Mouse (Mus musculus) stomach, postnatal 0 days (tissue): Measurements from ENCODE around the gene Osbpl8. TPM values are rescaled to one million over a fixed set of nuclear protein-coding genes. Genes with fewer than 3 reads are reported as not detected.
"Not testable (repeated sequence)": the region's sequence is repeated elsewhere in the genome, so short reads cannot be mapped to it uniquely, and the experiment has no call there.

Source experiments
- ATAC-seq: fragments of 200-750 bp; cut with Nextera tagmentation; 2 replicates; pipeline ENCODE4 v1.8.0; 2017; ENCODE audit not compliant: low FRiP score, low TSS enrichment
- DNase-seq: peaks from one replicate; pipeline ENCODE4 v3.0.0-alpha.2; 2016; ENCODE audit warnings: low spot score
- H3K27ac ChIP-seq: fragments of 300-500 bp; sonication (generic); replicated peaks from 2 replicates; pipeline ENCODE4 v1.5.1; 2014; ENCODE audit warnings: mild to moderate bottlenecking, control low read depth
- H3K27me3 ChIP-seq: fragments of 300-500 bp; sonication (generic); 2 replicates; pipeline ENCODE4 v1.6.1; 2014; ENCODE audit warnings: low read length; ENCODE audit not compliant: control insufficient read depth, insufficient read depth
- H3K36me3 ChIP-seq: fragments of 300-500 bp; sonication (generic); 2 replicates; pipeline ENCODE4 v1.6.1; 2014; ENCODE audit warnings: low read length, mixed read lengths; ENCODE audit not compliant: control insufficient read depth, insufficient read depth
- H3K4me1 ChIP-seq: fragments of 300-500 bp; sonication (generic); replicated peaks from 2 replicates; pipeline ENCODE4 v1.6.1; 2014; ENCODE audit warnings: antibody characterized with exemption; ENCODE audit not compliant: control insufficient read depth, insufficient read depth
- H3K4me2 ChIP-seq: fragments of 300-500 bp; sonication (generic); replicated peaks from 2 replicates; pipeline ENCODE4 v1.6.1; 2014; ENCODE audit warnings: low read depth, mild to moderate bottlenecking, control low read depth, moderate library complexity
- H3K4me3 ChIP-seq: fragments of 300-500 bp; sonication (generic); 2 replicates; pipeline ENCODE4 v1.5.1; 2014; ENCODE audit warnings: low read depth, low read length, control low read depth
- H3K9ac ChIP-seq: fragments of 300-500 bp; sonication (generic); 2 replicates; pipeline ENCODE4 v1.6.1; 2014; ENCODE audit warnings: mild to moderate bottlenecking, low read length, control low read depth, mixed read lengths
- H3K9me3 ChIP-seq: fragments of 300-500 bp; sonication (generic); 2 replicates; pipeline ENCODE4 v1.6.1; 2016; ENCODE audit warnings: low read length; ENCODE audit not compliant: control insufficient read depth
- CTCF ChIP-seq: IDR thresholded peaks from 2 replicates; pipeline ENCODE4 v1.5.1; 2016; ENCODE audit warnings: antibody characterized with exemption, low read depth, mild to moderate bottlenecking, moderate library complexity
- EP300 ChIP-seq: optimal IDR thresholded peaks from 2 replicates; pipeline ENCODE3; 2016; ENCODE audit warnings: antibody characterized with exemption
- WGBS: fragments of 180-500 bp; shearing (Covaris S2); extraction: QIAGEN DNeasy Blood & Tissue Kit; methylation state at CpG from one replicate; pipeline ENCODE4 v1.1.7; 2014; 5-methylcytosine and 5-hydroxymethylcytosine counted together
- polyA plus RNA-seq: library from polyadenylated mRNA; unstranded; fragments of >200 nt; fragmentation: Nextera tagmentation; extraction: Ambion mirVana; gene quantifications from 2 replicates; pipeline ENCODE4 v1.2.1, GENCODE M21; 2015

The Osbpl8 gene
- polyA plus RNA-seq, 1 experiment from 2014 or later: 5.1 TPM

DNA sequence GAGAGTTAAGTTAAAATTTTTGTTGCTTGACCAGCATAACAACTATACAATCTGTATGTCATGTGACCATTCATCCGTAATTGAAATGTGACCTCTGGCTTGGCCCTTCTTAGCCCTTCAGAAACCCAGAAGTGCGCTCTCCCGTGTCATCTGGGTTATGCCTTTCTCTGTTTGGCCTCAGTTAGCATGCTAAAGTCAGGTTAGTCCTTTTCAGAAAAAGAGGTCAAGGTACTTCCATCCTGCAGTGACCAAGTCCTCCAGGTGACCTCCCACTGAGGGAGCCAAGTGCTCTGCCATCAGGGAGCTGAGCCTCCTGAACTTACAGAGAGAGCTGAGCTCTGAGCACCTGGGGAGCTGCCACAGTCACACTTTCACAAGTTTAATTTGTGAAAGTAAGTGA is 33.7 kb upstream of the Osbpl8 start:
- Histone ChIP-seq H3K4me1 (no peaks in the 10 kb centered on the region), H3K36me3 (no peaks in the 10 kb centered on the region), H3K4me3 (no peak overlapping the region), H3K9me3 (no peaks in the 10 kb centered on the region), H3K9ac (no peak overlapping the region), H3K27ac (no peak overlapping the region), H3K27me3 (no peaks in the 10 kb centered on the region), H3K4me2 (no peak overlapping the region)
- TF ChIP-seq EP300 (no peak), CTCF (no peak)
- 72% methylated on average over 3 of the region's 3 CpGs for WGBS
- ATAC-seq (no peak), DNase-seq (no peak)

DNA sequence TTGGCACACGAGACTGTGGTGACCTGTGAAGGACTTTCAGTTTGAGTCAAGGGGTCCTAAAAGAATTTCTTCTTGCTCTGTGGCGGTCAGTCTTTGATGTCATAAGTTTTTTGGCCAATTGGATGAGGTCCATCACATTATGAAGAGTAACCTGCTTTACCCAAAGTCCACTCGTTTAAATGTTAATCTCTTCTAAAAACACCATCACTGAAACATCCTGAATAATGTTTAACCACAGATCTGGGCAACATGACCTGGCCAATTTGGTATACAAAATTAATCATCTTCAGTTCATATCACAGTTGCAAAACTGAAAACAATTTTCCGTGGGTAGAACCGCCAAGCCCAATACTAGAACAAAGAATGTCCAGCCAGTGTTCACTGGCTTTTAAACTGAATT is 31.3 kb upstream of the Osbpl8 start:
- H3K4me1 ChIP-seq: no peaks in the 10 kb centered on the region
- no peak overlapping the region for H3K4me3 ChIP-seq
- H3K27ac ChIP-seq: no peak overlapping the region
- no peaks in the 10 kb centered on the region for H3K27me3 ChIP-seq
- H3K4me2 ChIP-seq: no peak overlapping the region
- 71% methylated on average over 5 of the region's 5 CpGs for WGBS
- no peak for TF ChIP-seq EP300
- H3K9me3 ChIP-seq: no peaks in the 10 kb centered on the region
- ATAC-seq (no peak), DNase-seq (no peak)
- no peak overlapping the region for H3K9ac ChIP-seq
- no peaks in the 10 kb centered on the region for H3K36me3 ChIP-seq

DNA sequence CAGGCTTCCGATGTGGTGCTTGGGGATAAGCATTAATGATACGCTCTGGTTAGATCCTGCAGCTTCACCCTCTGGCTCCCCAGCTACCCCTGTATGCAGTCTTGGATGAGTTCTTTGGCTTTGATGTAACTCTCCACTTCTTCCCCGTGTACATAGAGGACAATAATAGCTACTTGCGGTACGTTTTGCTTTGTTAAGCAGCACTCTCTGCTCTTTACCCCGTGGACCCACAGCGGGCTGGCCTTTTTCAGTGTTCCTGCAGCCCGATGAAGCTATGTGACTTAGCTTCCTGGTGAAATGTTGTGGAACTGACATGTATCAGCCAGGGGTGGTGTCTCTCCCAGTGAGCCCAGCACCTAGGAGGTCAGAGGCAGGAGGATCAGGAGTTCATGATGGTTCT is 30.6 kb upstream of the Osbpl8 start:
- Histone ChIP-seq H3K27ac (no peak overlapping the region), H3K9me3 (no peaks in the 10 kb centered on the region), H3K36me3 (no peaks in the 10 kb centered on the region), H3K4me3 (no peak overlapping the region), H3K4me1 (no peaks in the 10 kb centered on the region), H3K4me2 (no peak overlapping the region), H3K9ac (no peak overlapping the region), H3K27me3 (no peaks in the 10 kb centered on the region)
- no peak for ATAC-seq
- 85% methylated on average over 8 of the region's 8 CpGs for WGBS
- TF ChIP-seq EP300 (no peak), CTCF (no peak)
- no peak for DNase-seq

DNA sequence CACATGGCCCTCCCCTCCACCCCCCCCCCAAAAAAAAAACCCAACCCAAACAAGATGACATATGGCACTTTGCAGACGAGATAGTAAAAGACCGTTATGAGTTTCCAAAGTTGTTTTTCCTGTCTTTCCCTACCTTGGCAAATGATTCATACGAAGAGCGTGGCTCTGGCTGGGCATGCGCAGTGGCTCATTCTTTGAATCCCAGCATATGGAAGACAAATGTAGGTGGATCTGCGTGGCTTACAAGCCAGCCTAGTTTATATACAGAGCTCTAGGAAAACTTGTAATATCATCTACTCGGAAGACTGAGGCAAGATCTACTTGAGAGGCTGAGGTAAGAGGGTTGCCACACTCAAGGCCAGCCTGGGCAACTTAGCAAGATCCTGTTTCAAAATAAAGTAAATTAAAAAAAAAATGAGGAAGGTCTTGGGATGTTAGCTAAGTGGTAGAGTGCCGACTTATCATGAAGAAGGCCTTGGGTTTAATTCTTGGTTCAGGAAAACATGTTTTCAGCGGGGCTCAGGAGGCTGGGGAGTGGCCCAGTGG is 30.1 kb upstream of the Osbpl8 start:
- H3K27me3 ChIP-seq: no peaks in the 10 kb centered on the region
- no peak overlapping the region for H3K4me3 ChIP-seq
- WGBS: 73% methylated on average over 9 of the region's 9 CpGs
- H3K36me3 ChIP-seq: no peaks in the 10 kb centered on the region
- no peaks in the 10 kb centered on the region for H3K9me3 ChIP-seq
- no peak overlapping the region for H3K27ac ChIP-seq
- TF ChIP-seq CTCF (no peak), EP300 (no peak)
- no peak overlapping the region for H3K4me2 ChIP-seq
- no peaks in the 10 kb centered on the region for H3K4me1 ChIP-seq
- no peak overlapping the region for H3K9ac ChIP-seq
- ATAC-seq: no peak
- no peak for DNase-seq

DNA sequence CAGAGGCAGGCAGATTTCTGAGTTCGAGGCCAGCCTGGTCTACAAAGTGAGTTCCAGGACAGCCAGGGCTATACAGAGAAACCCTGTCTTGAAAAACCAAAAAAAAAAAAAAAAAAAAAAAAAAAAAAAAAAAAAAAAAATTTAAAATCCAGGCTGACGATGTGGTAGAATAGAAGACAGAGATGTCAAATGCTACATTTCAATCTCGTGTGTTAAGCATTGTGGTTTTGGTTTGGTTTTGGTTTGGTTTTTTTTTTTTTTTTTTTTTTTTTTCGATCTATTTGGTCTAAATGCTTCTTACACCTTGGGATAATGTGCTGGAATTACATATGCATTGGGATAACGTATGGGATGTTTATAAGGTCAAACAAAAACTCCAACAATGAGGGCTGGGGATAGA is 28.2 kb upstream of the Osbpl8 start:
- not testable (repeated sequence) for H3K4me3 ChIP-seq, H3K27ac ChIP-seq, DNase-seq, H3K36me3 ChIP-seq, H3K9ac ChIP-seq, H3K9me3 ChIP-seq, H3K4me1 ChIP-seq, H3K4me2 ChIP-seq, H3K27me3 ChIP-seq, ATAC-seq
- 78% methylated on average over 5 of the region's 5 CpGs for WGBS

DNA sequence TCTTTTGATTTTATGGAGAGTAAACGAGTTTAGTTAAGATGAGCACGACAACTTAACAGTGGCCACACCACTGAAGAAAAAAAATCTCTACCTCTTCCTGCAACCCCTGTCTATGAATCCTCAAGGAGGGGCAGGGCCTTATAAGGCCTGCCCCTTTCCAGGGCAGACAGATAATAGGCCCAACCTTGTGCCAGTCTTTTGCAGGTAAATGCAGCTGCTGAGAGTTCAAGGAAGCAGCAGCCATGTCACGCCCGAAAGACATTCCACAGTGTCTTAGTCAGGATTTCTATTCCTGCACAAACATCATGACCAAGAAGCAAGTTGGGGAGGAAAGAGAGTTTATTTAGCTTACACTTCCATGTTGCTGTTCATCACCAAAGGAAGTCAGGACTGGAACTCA is 26.6 kb upstream of the Osbpl8 start:
- Histone ChIP-seq H3K9me3 (no peaks in the 10 kb centered on the region), H3K4me2 (no peak overlapping the region), H3K27ac (no peak overlapping the region), H3K9ac (no peak overlapping the region), H3K36me3 (no peaks in the 10 kb centered on the region), H3K27me3 (no peaks in the 10 kb centered on the region), H3K4me3 (no peak overlapping the region), H3K4me1 (no peaks in the 10 kb centered on the region)
- 71% methylated on average over 4 of the region's 4 CpGs for WGBS
- TF ChIP-seq EP300: no peak
- no peak for TF ChIP-seq CTCF
- DNase-seq (no peak), ATAC-seq (no peak)
